Mouse (Mus musculus) small intestine, adult 2 months (tissue): ENCODE measurements around the gene Msmo1.

Source experiments
- CTCF ChIP-seq: fragments of 200-500 bp; IDR thresholded peaks from 2 replicates; pipeline ENCODE4 v1.5.1; 2012; ENCODE audit warnings: low read depth, mild to moderate bottlenecking, control low read depth, inconsistent platforms, low read length, moderate library complexity, mixed read lengths; ENCODE audit not compliant: insufficient replicate concordance, insufficient read length; ENCODE audit errors: extremely low read depth
- POLR2A ChIP-seq: fragments of 200-500 bp; IDR thresholded peaks from 2 replicates; pipeline ENCODE4 v1.6.1; 2012; ENCODE audit warnings: low read depth, mild to moderate bottlenecking, control low read depth, inconsistent platforms, low read length, moderate library complexity

DNA sequence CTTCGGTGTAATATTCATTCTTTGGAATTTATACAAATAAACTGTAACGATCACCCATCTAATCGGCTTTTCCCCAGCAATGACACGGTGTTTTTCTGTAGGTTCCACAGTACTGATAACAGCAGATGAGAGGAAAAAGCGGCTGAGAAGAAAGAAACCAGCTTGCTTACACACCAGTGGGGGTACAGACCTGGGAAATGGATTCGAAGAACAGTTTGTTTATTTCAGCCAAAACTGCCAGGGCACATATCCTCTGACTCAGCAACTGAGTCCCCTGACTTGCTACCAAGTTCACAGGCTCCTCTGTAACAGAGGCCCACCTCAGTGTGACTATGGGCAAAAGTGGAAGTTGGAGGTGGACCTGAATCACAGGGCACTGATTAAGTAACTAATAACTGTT, 48.4 kb upstream of the Msmo1 start:
- TF ChIP-seq CTCF = no peak
- TF ChIP-seq POLR2A = no peak
